Mouse (Mus musculus): Measurements from ENCODE around the gene Olfr1423. TPM values are rescaled to one million over a fixed set of nuclear protein-coding genes. Genes with fewer than 3 reads are reported as not detected.

Olfr1423 gene
- polyA plus RNA-seq, 1 experiment: not detected

DNA sequence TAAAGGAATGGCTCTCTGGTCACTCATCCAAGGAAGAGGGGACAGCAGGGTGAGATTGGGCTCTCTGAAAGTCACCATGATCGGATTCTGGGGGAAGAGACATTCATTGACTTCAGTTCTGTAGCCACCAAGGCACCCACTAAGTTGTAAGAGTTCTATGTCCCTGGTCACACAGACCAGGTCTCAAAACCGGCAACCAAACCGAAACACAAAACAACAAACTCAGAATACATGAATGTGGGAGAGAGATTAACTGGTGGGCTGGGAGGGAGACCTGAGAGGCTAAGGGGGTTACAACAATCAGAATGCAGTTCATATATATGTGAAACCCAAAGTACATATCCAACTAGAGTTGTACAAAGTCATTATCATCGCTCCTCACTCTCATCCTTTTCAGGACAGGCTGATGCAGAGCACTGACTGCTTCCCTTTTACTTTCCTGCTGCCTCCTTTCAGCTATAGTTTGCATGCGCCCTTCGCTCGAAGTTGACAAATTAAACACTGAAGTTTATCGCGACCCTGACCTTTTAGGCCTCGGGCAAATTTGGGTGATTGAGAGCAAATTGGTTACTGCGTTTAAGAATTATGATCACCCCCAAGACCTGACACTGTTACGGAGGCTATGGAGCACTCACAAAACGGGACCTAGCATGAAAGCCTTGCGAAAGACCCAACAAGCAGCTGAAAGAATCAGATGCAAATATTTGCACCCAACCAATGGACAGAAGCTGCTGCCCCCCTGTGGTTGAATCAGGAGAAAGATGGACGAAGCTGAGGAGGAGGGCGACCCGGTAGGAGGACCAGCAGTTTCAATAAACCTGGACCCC is 33.8 kb downstream of the Olfr1423 start:
- peak overlapping the region; percentile 64 for H3K4me3 ChIP-seq (ENCODE audit: insufficient read depth, low read length)
- H3K4me1 ChIP-seq (ENCODE audit: control insufficient read depth, insufficient read depth, low read length): peaks cover 20% of the 10 kb centered on the region
- TF ChIP-seq CTCF (IDR thresholded peaks at IDR 0.05; ENCODE audit: low read depth, low read length): peak; percentile 60
- no peak for TF ChIP-seq POLR2A (IDR thresholded peaks at IDR 0.05; ENCODE audit: borderline replicate concordance, low read depth, low read length)
- H3K27ac ChIP-seq (ENCODE audit: insufficient read depth, low read depth, low read length): peak overlapping the region; percentile 62

DNA sequence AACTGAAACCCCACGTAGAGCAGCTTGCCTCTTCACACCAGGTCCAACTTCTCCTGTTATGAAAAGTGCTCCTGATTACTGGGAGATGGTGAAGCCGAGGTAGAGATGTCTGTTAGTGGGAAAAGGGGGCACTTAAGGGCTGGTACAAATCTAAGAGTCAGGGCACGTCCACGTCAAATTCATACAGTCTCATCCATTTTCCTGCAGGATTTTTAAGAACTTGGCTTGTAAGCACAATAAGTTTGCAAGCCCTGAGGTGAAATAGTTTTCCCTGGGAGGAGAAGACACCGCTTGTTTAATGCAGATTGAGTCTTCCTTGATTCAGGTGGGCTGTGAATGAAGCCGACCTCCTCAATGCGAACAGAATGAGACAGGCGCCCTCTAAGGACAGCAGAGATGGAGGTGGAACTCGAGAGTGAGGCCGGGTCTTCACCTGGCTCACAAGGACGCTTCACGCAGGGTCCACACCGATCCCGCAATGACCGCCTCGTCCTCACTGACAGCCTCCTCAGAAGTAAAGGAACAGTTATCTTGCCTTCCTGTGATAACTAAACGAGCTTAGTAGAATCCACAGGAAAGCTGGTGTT is 34.7 kb downstream of the Olfr1423 start:
- TF ChIP-seq CTCF (IDR thresholded peaks at IDR 0.05; ENCODE audit: low read depth, low read length) (no peak; the same call in 1 of the 2 replicates), POLR2A (IDR thresholded peaks at IDR 0.05; ENCODE audit: borderline replicate concordance, low read depth, low read length) (no peak)
- H3K4me1 ChIP-seq (ENCODE audit: control insufficient read depth, insufficient read depth, low read length): peaks cover 20% of the 10 kb centered on the region
- peak overlapping the region; percentile 63 for H3K27ac ChIP-seq (ENCODE audit: insufficient read depth, low read depth, low read length)

DNA sequence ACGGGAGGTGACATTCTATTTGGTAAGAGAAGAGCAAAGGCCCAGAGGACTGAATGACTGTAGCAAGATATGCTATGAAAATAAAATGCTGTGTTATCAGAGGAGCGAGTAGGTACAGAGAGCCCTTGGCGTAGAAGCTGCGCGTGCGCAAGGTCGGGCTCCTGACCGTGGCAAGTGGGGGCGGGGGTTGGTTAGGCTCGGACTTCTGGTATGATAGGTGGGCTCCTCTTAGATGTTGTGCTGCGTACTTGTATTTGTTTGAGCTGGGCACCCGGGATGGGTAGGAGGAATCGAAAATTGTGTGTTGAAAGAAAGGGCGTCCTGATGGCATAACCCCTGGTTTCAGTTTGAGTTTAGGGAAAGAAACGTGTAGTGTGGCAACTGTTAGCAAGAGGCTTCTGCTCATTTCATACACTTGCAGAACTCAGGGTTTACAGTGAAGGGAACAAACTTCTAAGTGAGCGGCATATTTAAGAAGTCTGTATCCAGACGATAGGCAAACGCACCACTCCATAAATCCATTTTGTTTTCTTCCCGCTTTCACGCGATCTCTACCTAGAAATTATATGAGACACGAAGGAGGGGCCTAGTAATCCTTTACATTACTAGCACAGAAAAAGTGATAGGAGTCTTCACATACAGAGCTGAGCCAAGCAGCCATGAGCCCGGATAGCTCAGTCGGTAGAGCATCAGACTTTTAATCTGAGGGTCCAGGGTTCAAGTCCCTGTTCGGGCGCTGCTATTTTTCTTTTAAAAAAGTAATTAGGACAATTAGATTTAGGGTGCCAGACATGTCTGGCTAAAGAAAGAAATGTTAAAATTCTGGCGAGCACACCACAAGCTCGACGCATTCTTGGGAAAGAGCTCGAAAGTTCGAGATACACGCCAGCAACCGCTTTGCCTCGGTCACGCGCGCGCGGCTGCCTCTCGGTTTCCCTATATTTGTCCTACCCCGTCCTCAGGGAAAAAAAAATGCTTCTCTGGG is 35.4 kb downstream of the Olfr1423 start:
- H3K4me3 ChIP-seq (ENCODE audit: insufficient read depth, low read length): peak overlapping the region; percentile 64
- peaks cover 20% of the 10 kb centered on the region for H3K4me1 ChIP-seq (ENCODE audit: control insufficient read depth, insufficient read depth, low read length)

More for the DNA sequence above, 34.7 kb downstream of the Olfr1423 start:
- peak overlapping the region; percentile 64 for H3K4me3 ChIP-seq (ENCODE audit: insufficient read depth, low read length)

DNA sequence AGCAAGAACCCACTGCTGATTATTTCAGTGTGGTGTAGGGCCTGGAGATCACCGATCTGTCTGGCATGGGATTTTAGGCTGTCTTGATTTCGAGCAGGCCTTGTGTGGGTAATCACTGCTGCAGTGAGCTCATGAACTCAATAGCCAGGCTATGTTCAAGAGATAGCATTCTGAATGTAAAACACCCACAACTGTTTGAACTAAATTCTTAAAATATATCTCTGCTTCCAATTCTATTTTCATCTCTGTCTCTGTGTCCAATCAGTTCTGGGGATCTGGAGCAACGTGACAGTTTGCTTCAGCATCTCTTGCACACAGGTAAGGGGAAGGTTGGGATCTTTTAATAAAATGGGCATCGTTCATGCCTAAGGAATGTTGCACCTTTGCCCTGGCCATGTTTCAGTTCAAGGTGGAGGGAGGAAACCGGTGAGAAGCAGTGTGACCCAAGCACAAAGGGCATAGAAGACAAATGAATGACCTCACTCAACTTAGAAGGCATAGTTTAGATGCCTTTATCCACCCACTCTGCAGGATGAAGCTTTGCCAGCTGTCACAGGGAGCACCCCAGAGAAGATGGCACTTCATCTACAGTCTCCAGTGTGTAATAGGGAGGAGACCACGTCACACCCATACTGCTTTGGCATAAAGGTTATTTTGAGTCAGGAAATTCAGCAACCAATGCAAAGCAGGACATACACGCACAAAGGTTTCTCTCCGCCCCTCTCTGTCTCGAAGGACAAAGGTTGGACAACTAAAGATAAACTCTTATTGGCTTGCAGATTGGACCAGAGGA is 36.7 kb downstream of the Olfr1423 start:
- TF ChIP-seq CTCF (IDR thresholded peaks at IDR 0.05; ENCODE audit: low read depth, low read length) (no peak), POLR2A (IDR thresholded peaks at IDR 0.05; ENCODE audit: borderline replicate concordance, low read depth, low read length) (no peak)
- Histone ChIP-seq H3K27ac (ENCODE audit: insufficient read depth, low read depth, low read length) (no peak overlapping the region), H3K4me3 (ENCODE audit: insufficient read depth, low read length) (peak overlapping the region; percentile 9; the same call in 1 of the 2 replicates), H3K4me1 (ENCODE audit: control insufficient read depth, insufficient read depth, low read length) (peaks cover 20% of the 10 kb centered on the region)

More for the DNA sequence above, 35.4 kb downstream of the Olfr1423 start:
- peak overlapping the region; percentile 63 for H3K27ac ChIP-seq (ENCODE audit: insufficient read depth, low read depth, low read length)
- TF ChIP-seq POLR2A (IDR thresholded peaks at IDR 0.05; ENCODE audit: borderline replicate concordance, low read depth, low read length) (no peak), CTCF (IDR thresholded peaks at IDR 0.05; ENCODE audit: low read depth, low read length) (no peak)

- Histone ChIP-seq H3K27ac (ENCODE audit: insufficient read depth, low read depth, low read length) (no peak overlapping the region), H3K4me1 (ENCODE audit: control insufficient read depth, insufficient read depth, low read length) (peaks cover 14% of the 10 kb centered on the region), H3K4me3 (ENCODE audit: insufficient read depth, low read length) (no peak overlapping the region)
- TF ChIP-seq CTCF (IDR thresholded peaks at IDR 0.05; ENCODE audit: low read depth, low read length): no peak
These were observed 37.5 kb downstream of the Olfr1423 start for GRCm38 (mm10) chr19:12003568-12003967.

DNA sequence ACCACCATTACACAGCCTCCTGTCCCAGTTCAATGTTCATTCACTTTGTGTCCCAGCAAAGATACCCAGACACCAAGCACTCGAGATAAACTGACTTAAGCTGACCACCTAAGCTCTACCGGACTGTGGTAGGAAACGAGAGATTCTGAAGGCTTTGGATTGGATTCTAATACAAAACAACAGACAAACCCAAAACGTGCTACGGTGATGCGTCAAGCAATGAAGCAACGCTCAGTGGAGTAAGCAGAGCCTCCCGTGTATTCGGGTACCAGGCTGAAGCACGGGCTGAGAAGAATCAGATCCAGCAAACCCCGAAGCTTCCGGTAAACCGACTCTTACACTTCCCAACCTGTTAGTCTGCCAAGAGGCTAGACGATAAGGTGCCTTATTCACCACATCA is 38.3 kb downstream of the Olfr1423 start:
- no peak overlapping the region for H3K27ac ChIP-seq (ENCODE audit: insufficient read depth, low read depth, low read length)
- no peak overlapping the region for H3K4me3 ChIP-seq (ENCODE audit: insufficient read depth, low read length)
- peaks cover 13% of the 10 kb centered on the region for H3K4me1 ChIP-seq (ENCODE audit: control insufficient read depth, insufficient read depth, low read length)
- TF ChIP-seq POLR2A (IDR thresholded peaks at IDR 0.05; ENCODE audit: borderline replicate concordance, low read depth, low read length): no peak
- TF ChIP-seq CTCF (IDR thresholded peaks at IDR 0.05; ENCODE audit: low read depth, low read length): no peak

GRCm38 (mm10) chr19:12002125-12002524 is 39.0 kb downstream of the Olfr1423 start:
- Histone ChIP-seq H3K4me1 (ENCODE audit: control insufficient read depth, insufficient read depth, low read length) (peaks cover 12% of the 10 kb centered on the region), H3K27ac (ENCODE audit: insufficient read depth, low read depth, low read length) (no peak overlapping the region), H3K4me3 (ENCODE audit: insufficient read depth, low read length) (no peak overlapping the region)
- TF ChIP-seq POLR2A (IDR thresholded peaks at IDR 0.05; ENCODE audit: borderline replicate concordance, low read depth, low read length): no peak
- TF ChIP-seq CTCF (IDR thresholded peaks at IDR 0.05; ENCODE audit: low read depth, low read length): no peak

GRCm38 (mm10) chr19:12001686-12002085 is 39.4 kb downstream of the Olfr1423 start:
- Histone ChIP-seq H3K27ac (ENCODE audit: insufficient read depth, low read depth, low read length) (no peak overlapping the region), H3K4me3 (ENCODE audit: insufficient read depth, low read length) (no peak overlapping the region), H3K4me1 (ENCODE audit: control insufficient read depth, insufficient read depth, low read length) (peaks cover 9% of the 10 kb centered on the region)
- no peak for TF ChIP-seq CTCF (IDR thresholded peaks at IDR 0.05; ENCODE audit: low read depth, low read length)

Data from bone marrow macrophage, adult 2 months (primary cell).